Mouse (Mus musculus) hindbrain, embryonic 15.5 days (tissue): Measurements from ENCODE around the gene Hcfc1. TPM values are rescaled to one million over a fixed set of nuclear protein-coding genes. Genes with fewer than 3 reads are reported as not detected.
A peak's percentile ranks its signal among the peaks of the same experiment; 100 is the strongest.

Experiments used
- ATAC-seq: fragments of 200-750 bp; cut with Nextera tagmentation; 2 replicates; pipeline ENCODE4 v1.8.0; 2017; ENCODE audit warnings: low read depth, moderate number of reproducible peaks, moderate TSS enrichment; ENCODE audit not compliant: low FRiP score
- H3K27ac ChIP-seq: fragments of 300-500 bp; sonication (generic); replicated peaks from 2 replicates; pipeline ENCODE4 v1.5.1; 2015; ENCODE audit warnings: mild to moderate bottlenecking, inconsistent platforms
- H3K27me3 ChIP-seq: fragments of 300-500 bp; sonication (generic); 2 replicates; pipeline ENCODE4 v1.6.1; 2015; ENCODE audit warnings: control low read depth, inconsistent platforms
- H3K36me3 ChIP-seq: fragments of 300-500 bp; sonication (generic); 2 replicates; pipeline ENCODE4 v1.6.1; 2015; ENCODE audit warnings: control low read depth, inconsistent platforms
- H3K4me1 ChIP-seq: fragments of 300-500 bp; sonication (generic); replicated peaks from 2 replicates; pipeline ENCODE4 v1.6.1; 2015; ENCODE audit warnings: control low read depth, inconsistent platforms
- H3K4me2 ChIP-seq: fragments of 300-500 bp; sonication (generic); 2 replicates; pipeline ENCODE4 v1.6.1; 2015; ENCODE audit warnings: moderate library complexity, mild to moderate bottlenecking, inconsistent platforms
- H3K4me3 ChIP-seq: fragments of 300-500 bp; sonication (generic); 2 replicates; pipeline ENCODE4 v1.5.1; 2015; ENCODE audit warnings: mild to moderate bottlenecking, inconsistent platforms
- H3K9ac ChIP-seq: fragments of 300-500 bp; sonication (generic); 2 replicates; pipeline ENCODE4 v1.6.1; 2015; ENCODE audit warnings: inconsistent platforms
- H3K9me3 ChIP-seq: fragments of 300-500 bp; sonication (generic); 2 replicates; pipeline ENCODE4 v1.6.1; 2016; ENCODE audit warnings: control low read depth, inconsistent platforms
- WGBS: fragments of 180-500 bp; shearing (Covaris S2); methylation state at CpG from one replicate; pipeline ENCODE4 v1.1.7; 2015; 5-methylcytosine and 5-hydroxymethylcytosine counted together
- polyA plus RNA-seq: library from polyadenylated mRNA; unstranded; fragments of >200 nt; fragmentation: Nextera tagmentation; extraction: Ambion mirVana; gene quantifications from 2 replicates; pipeline ENCODE4 v1.2.1, GENCODE M21; 2015

Hcfc1 gene
- polyA plus RNA-seq, 1 experiment from 2014 or later, result 46.4 TPM

GRCm38 (mm10) chrX:73931871-73932270 is 34.3 kb downstream of the Hcfc1 start:
- no peaks in the 10 kb centered on the region for H3K36me3 ChIP-seq
- no peak overlapping the region for H3K4me3 ChIP-seq
- no peaks in the 10 kb centered on the region for H3K4me1 ChIP-seq
- H3K27ac ChIP-seq, result no peak overlapping the region
- no peaks in the 10 kb centered on the region for H3K27me3 ChIP-seq
- no peak overlapping the region for H3K9ac ChIP-seq
- no peak overlapping the region for H3K4me2 ChIP-seq
- ATAC-seq, result no peak
- WGBS, result 80% methylated on average over 2 of the region's 2 CpGs
- no peaks in the 10 kb centered on the region for H3K9me3 ChIP-seq

- Histone ChIP-seq H3K27me3 (no peaks in the 10 kb centered on the region), H3K9me3 (no peaks in the 10 kb centered on the region), H3K4me2 (peak within 1 kb of the TSS; percentile 15; the same call in 1 of the 2 replicates), H3K9ac (no peak within 1 kb of the TSS), H3K4me3 (peak within 1 kb of the TSS; percentile 14), H3K4me1 (no peaks in the 10 kb centered on the region), H3K27ac (no peak within 1 kb of the TSS), H3K36me3 (no peaks in the 10 kb centered on the region)
- peak; percentile 42; the same call in 1 of the 2 replicates for ATAC-seq
- 37% methylated on average over 17 of the region's 17 CpGs for WGBS
These were observed 35.6 kb downstream of the Hcfc1 start, which contains the start of gene Renbp for GRCm38 (mm10) chrX:73930402-73931062. Gene Renbp (minus strand): TSS chrX:73930850.

- Histone ChIP-seq H3K27me3 (no peaks in the 10 kb centered on the region), H3K4me2 (peak overlapping the region; percentile 68), H3K36me3 (peaks cover 5% of the 10 kb centered on the region; the same call in 1 of the 2 replicates), H3K4me3 (peak overlapping the region; percentile 64), H3K9me3 (no peaks in the 10 kb centered on the region), H3K4me1 (peaks cover 7% of the 10 kb centered on the region), H3K27ac (peak overlapping the region; percentile 83), H3K9ac (peak overlapping the region; percentile 53)
- ATAC-seq, result peak; percentile 10; the same call in 1 of the 2 replicates
- 70% methylated on average over 8 of the region's 8 CpGs for WGBS
These were observed 43.6 kb downstream of the Hcfc1 start for GRCm38 (mm10) chrX:73922550-73922882.

GRCm38 (mm10) chrX:73921823-73922549 is 44.2 kb downstream of the Hcfc1 start, which contains the start of the genes Arhgap4 and Naa10:
Gene Arhgap4 (minus strand): TSS chrX:73921870.
Gene Naa10 (minus strand): TSS chrX:73921944.
- peak within 1 kb of the TSS; percentile 63 for H3K9ac ChIP-seq
- H3K27ac ChIP-seq, result peak within 1 kb of the TSS; percentile 83
- peak within 1 kb of the TSS; percentile 68 for H3K4me2 ChIP-seq
- no peaks in the 10 kb centered on the region for H3K27me3 ChIP-seq
- ATAC-seq, result peak; percentile 98
- H3K4me3 ChIP-seq, result peak within 1 kb of the TSS; percentile 64
- H3K36me3 ChIP-seq, result peaks cover 5% of the 10 kb centered on the region; the same call in 1 of the 2 replicates
- WGBS, result 12% methylated on average over 43 of the region's 43 CpGs
- H3K4me1 ChIP-seq, result peaks cover 7% of the 10 kb centered on the region
- no peaks in the 10 kb centered on the region for H3K9me3 ChIP-seq

- Histone ChIP-seq H3K9me3 (no peaks in the 10 kb centered on the region), H3K36me3 (peaks cover 5% of the 10 kb centered on the region; the same call in 1 of the 2 replicates), H3K27ac (peak overlapping the region; percentile 83), H3K27me3 (no peaks in the 10 kb centered on the region), H3K9ac (peak overlapping the region; percentile 63), H3K4me1 (peaks cover 7% of the 10 kb centered on the region), H3K4me3 (peak overlapping the region; percentile 64), H3K4me2 (peak overlapping the region; percentile 68)
- 14% methylated on average over 34 of the region's 34 CpGs for WGBS
- no peak; the same call in 1 of the 2 replicates for ATAC-seq
These were observed 44.8 kb downstream of the Hcfc1 start for GRCm38 (mm10) chrX:73921285-73921822.

GRCm38 (mm10) chrX:73918631-73919030 is 47.5 kb downstream of the Hcfc1 start:
- H3K9ac ChIP-seq, result no peak overlapping the region
- no peak overlapping the region for H3K27ac ChIP-seq
- H3K9me3 ChIP-seq, result no peaks in the 10 kb centered on the region
- H3K27me3 ChIP-seq, result no peaks in the 10 kb centered on the region
- 86% methylated on average over 5 of the region's 5 CpGs for WGBS
- peaks cover 9% of the 10 kb centered on the region for H3K4me1 ChIP-seq
- no peak for ATAC-seq
- H3K4me2 ChIP-seq, result no peak overlapping the region
- no peak overlapping the region for H3K4me3 ChIP-seq
- peaks cover 5% of the 10 kb centered on the region; the same call in 1 of the 2 replicates for H3K36me3 ChIP-seq

GRCm38 (mm10) chrX:73916945-73917344 is 49.2 kb downstream of the Hcfc1 start:
- WGBS, result 77% methylated on average over 8 of the region's 8 CpGs
- Histone ChIP-seq H3K27me3 (no peaks in the 10 kb centered on the region), H3K9ac (no peak overlapping the region), H3K4me3 (no peak overlapping the region), H3K27ac (no peak overlapping the region), H3K4me1 (peaks cover 9% of the 10 kb centered on the region), H3K9me3 (no peaks in the 10 kb centered on the region), H3K4me2 (no peak overlapping the region), H3K36me3 (peaks cover 5% of the 10 kb centered on the region; the same call in 1 of the 2 replicates)
- no peak for ATAC-seq

- H3K27ac ChIP-seq, result peak overlapping the region; percentile 78
- 26% methylated on average over 31 of the region's 31 CpGs for WGBS
- H3K4me2 ChIP-seq, result peak overlapping the region; percentile 50
- H3K36me3 ChIP-seq, result peaks cover 5% of the 10 kb centered on the region; the same call in 1 of the 2 replicates
- H3K27me3 ChIP-seq, result no peaks in the 10 kb centered on the region
- H3K4me1 ChIP-seq, result peaks cover 2% of the 10 kb centered on the region; the same call in 1 of the 2 replicates
- ATAC-seq, result peak; percentile 98
- peak overlapping the region; percentile 22; the same call in 1 of the 2 replicates for H3K9ac ChIP-seq
- no peaks in the 10 kb centered on the region for H3K9me3 ChIP-seq
- H3K4me3 ChIP-seq, result peak overlapping the region; percentile 27
These were observed 51.1 kb downstream of the Hcfc1 start for GRCm38 (mm10) chrX:73914827-73915703.

GRCm38 (mm10) chrX:73911588-73911987 is 54.6 kb downstream of the Hcfc1 start:
- Histone ChIP-seq H3K4me2 (no peak overlapping the region), H3K36me3 (no peaks in the 10 kb centered on the region), H3K4me1 (0 out of 2 replicates have a peak, but pooled peaks cover 2% of the 10 kb centered on the region), H3K27ac (no peak overlapping the region), H3K9ac (no peak overlapping the region), H3K27me3 (no peaks in the 10 kb centered on the region), H3K9me3 (no peaks in the 10 kb centered on the region), H3K4me3 (no peak overlapping the region)
- no peak for ATAC-seq
- 91% methylated on average over 2 of the region's 2 CpGs for WGBS

- H3K9ac ChIP-seq, result no peak overlapping the region
- H3K4me1 ChIP-seq, result 0 out of 2 replicates have a peak, but pooled peaks cover 2% of the 10 kb centered on the region
- no peak overlapping the region for H3K27ac ChIP-seq
- H3K4me2 ChIP-seq, result peak overlapping the region; percentile 44
- 34% methylated on average over 22 of the region's 26 CpGs for WGBS
- no peak for ATAC-seq
- H3K4me3 ChIP-seq, result no peak overlapping the region
- no peaks in the 10 kb centered on the region for H3K9me3 ChIP-seq
- no peaks in the 10 kb centered on the region for H3K36me3 ChIP-seq
- H3K27me3 ChIP-seq, result no peaks in the 10 kb centered on the region
These were observed 55.0 kb downstream of the Hcfc1 start for GRCm38 (mm10) chrX:73911156-73911555.

- H3K4me3 ChIP-seq, result no peak overlapping the region
- H3K27ac ChIP-seq, result no peak overlapping the region
- H3K9me3 ChIP-seq, result no peaks in the 10 kb centered on the region
- H3K4me2 ChIP-seq, result 0 out of 2 replicates have a peak overlapping the region, but pooled peaks have one; percentile 44
- H3K4me1 ChIP-seq, result 0 out of 2 replicates have a peak, but pooled peaks cover 2% of the 10 kb centered on the region
- ATAC-seq, result no peak
- H3K27me3 ChIP-seq, result no peaks in the 10 kb centered on the region
- H3K9ac ChIP-seq, result no peak overlapping the region
- no peaks in the 10 kb centered on the region for H3K36me3 ChIP-seq
These were observed 55.7 kb downstream of the Hcfc1 start for GRCm38 (mm10) chrX:73910451-73910850.
